ENCODE assay signal across 10 mouse cellular contexts in the genomic region with DNA sequence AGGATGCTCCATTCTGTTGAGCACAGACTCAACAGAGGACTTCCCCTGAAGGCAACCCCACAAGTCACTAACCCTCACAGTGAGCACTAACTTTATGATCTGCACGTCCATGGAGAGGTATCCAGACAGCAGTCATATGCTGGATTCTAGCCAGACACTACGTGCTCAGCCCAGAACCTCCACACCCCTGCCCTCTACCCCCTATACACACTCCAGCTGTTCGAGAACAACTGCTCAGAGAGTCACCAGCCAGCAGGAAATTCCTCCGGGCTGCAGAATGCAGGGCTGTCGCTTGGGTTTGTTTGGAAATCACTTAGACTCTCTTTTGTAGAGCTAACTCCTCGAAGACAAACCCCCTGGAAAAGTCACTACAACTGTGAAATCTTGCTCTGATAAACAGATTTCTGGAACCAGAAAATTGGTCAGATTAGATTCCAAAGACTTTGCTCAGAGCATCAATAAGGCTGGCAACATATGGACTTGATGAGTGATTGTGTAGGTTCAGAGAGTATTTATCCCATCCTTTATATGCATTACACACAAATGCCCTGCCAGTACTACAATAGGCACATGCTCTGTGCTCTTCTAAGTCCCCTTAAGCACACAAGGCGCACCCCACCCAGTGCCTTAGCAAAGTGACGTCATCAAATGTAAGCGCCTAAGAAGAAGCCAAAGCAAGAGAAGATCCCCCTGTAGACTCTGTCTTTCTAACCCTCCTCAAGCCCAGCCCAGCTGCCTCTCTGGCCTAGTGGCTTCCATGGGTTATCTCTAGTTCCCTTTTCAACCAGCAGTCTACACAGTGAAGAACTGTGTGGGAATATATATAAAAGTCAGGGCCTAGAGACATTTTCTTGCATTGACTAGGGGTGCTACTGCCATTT.
DNase-seq lines count a peak whose midpoint lies in the region; ATAC-seq and TF ChIP-seq lines count a peak whose summit lies in the region.
"Had no signal": no experiment of that assay in that cellular context is flagged by ENCODE, and none has a peak within 500 bp of the region (broad histone marks: within the 10 kb centered on the region; RNA-seq: fewer than 3 reads in every experiment).

No protein-coding gene starts in this region.

- no peaks in the 10 kb centered on the region for H3K27me3 ChIP-seq in embryonic facial prominence, embryonic 11.5 days (ENCODE audit: control insufficient read depth, insufficient read depth, low read length)
- H3K27me3 ChIP-seq in embryonic facial prominence, embryonic 10.5 days (replicated peaks; ENCODE audit: low read depth, poor library complexity, severe bottlenecking) = no peaks in the 10 kb centered on the region
- no peaks in the 10 kb centered on the region for H3K27me3 ChIP-seq in hindbrain, embryonic 13.5 days
- no peaks in the 10 kb centered on the region for H3K27me3 ChIP-seq in stomach, embryonic 15.5 days (replicated peaks)

- 0 out of 2 replicates have a peak, but pooled peaks have one; percentile 25 for ATAC-seq in embryonic facial prominence, embryonic 11.5 days (replicated peaks; ENCODE audit: insufficient number of reproducible peaks, low FRiP score, low TSS enrichment, low read depth)
- no peak for ATAC-seq in hindbrain, embryonic 13.5 days (ENCODE audit: low FRiP score)
- ATAC-seq in stomach, embryonic 15.5 days (ENCODE audit: insufficient read depth, low FRiP score, low read depth) = peak; percentile 20

- no peak overlapping the region for H3K9ac ChIP-seq in embryonic facial prominence, embryonic 11.5 days (replicated peaks; ENCODE audit: low read length)
- H3K9ac ChIP-seq in hindbrain, embryonic 13.5 days = no peak overlapping the region
- H3K9ac ChIP-seq in stomach, embryonic 15.5 days = no peak overlapping the region

- no peak overlapping the region for H3K4me2 ChIP-seq in embryonic facial prominence, embryonic 11.5 days (ENCODE audit: low read depth, low read length)
- H3K4me2 ChIP-seq in hindbrain, embryonic 13.5 days = no peak overlapping the region
- no peak overlapping the region for H3K4me2 ChIP-seq in stomach, embryonic 15.5 days

- H3K9me3 ChIP-seq in embryonic facial prominence, embryonic 11.5 days (replicated peaks; ENCODE audit: control insufficient read depth, low read length) = no peaks in the 10 kb centered on the region
- H3K9me3 ChIP-seq in embryonic facial prominence, embryonic 10.5 days = no peaks in the 10 kb centered on the region
- H3K9me3 ChIP-seq in hindbrain, embryonic 13.5 days = no peaks in the 10 kb centered on the region
- no peaks in the 10 kb centered on the region for H3K9me3 ChIP-seq in stomach, embryonic 15.5 days
- H3K9me3 ChIP-seq: megakaryocyte, embryonic 14.5 days had no signal

- no peak overlapping the region for H3K4me3 ChIP-seq in embryonic facial prominence, embryonic 11.5 days (ENCODE audit: low read depth, low read length)
- H3K4me3 ChIP-seq in embryonic facial prominence, embryonic 10.5 days = no peak overlapping the region
- H3K4me3 ChIP-seq in left cerebral cortex, adult 2 months = no peak overlapping the region
- H3K4me3 ChIP-seq in hindbrain, embryonic 13.5 days = no peak overlapping the region
- H3K4me3 ChIP-seq in stomach, embryonic 15.5 days (replicated peaks) = no peak overlapping the region
- H3K4me3 ChIP-seq: megakaryocyte, embryonic 14.5 days had no signal

- WGBS in embryonic facial prominence, embryonic 11.5 days = 40% methylated on average over 9 of the region's 9 CpGs
- WGBS in embryonic facial prominence, embryonic 10.5 days = 49% methylated on average over 9 of the region's 9 CpGs
- WGBS in hindbrain, embryonic 13.5 days = 49% methylated on average over 9 of the region's 9 CpGs
- WGBS in stomach, embryonic 15.5 days = 29% methylated on average over 9 of the region's 9 CpGs

- H3K4me1 ChIP-seq in embryonic facial prominence, embryonic 11.5 days (ENCODE audit: control insufficient read depth, insufficient read depth, low read length) = no peaks in the 10 kb centered on the region
- peaks cover 77% of the 10 kb centered on the region for H3K4me1 ChIP-seq in embryonic facial prominence, embryonic 10.5 days
- H3K4me1 ChIP-seq in hindbrain, embryonic 13.5 days (replicated peaks) = peaks cover 60% of the 10 kb centered on the region
- H3K4me1 ChIP-seq in stomach, embryonic 15.5 days = peaks cover 49% of the 10 kb centered on the region
- H3K4me1 ChIP-seq: megakaryocyte, embryonic 14.5 days had no signal

- no peak for DNase-seq in embryonic facial prominence, embryonic 11.5 days (ENCODE audit: low spot score)
- DNase-seq in embryonic facial prominence, embryonic 10.5 days (ENCODE audit: low spot score) = no peak
- no peak for DNase-seq in left cerebral cortex, adult 2 months (ENCODE audit: extremely low spot score in 1 of 2, low spot score in 2 of 2)
- no peak for DNase-seq in left cerebral cortex, postnatal 36 days (ENCODE audit: low spot score in 2 of 2)
- no peak for DNase-seq in cerebellum, postnatal 36 days
- DNase-seq in gastrocnemius, postnatal 14 days = no peak
- DNase-seq: right cerebral cortex, postnatal 25 days had no signal

- intact Hi-C loops in left cerebral cortex, adult 2 months (cut with DNase I) = loop anchor here (5.0 kb wide), 1 partner anchor 141 kb away; no protein-coding TSS in a partner anchor
- intact Hi-C loops in left cerebral cortex, postnatal 36 days (cut with DNase I) = no loop called here
- intact Hi-C loops in gastrocnemius, postnatal 14 days (cut with DNase I; ENCODE audit: low total_unique reads) = no loop called here

- H3K27ac ChIP-seq in embryonic facial prominence, embryonic 11.5 days (replicated peaks; ENCODE audit: low read depth, low read length) = no peak overlapping the region
- no peak overlapping the region for H3K27ac ChIP-seq in embryonic facial prominence, embryonic 10.5 days (replicated peaks)
- H3K27ac ChIP-seq in left cerebral cortex, adult 2 months = peak overlapping the region; percentile 4
- peak overlapping the region; percentile 55 for H3K27ac ChIP-seq in hindbrain, embryonic 13.5 days
- H3K27ac ChIP-seq in stomach, embryonic 15.5 days = peak overlapping the region; percentile 75

- no peaks in the 10 kb centered on the region for H3K36me3 ChIP-seq in embryonic facial prominence, embryonic 11.5 days (replicated peaks; ENCODE audit: control insufficient read depth, insufficient read depth, low read depth, low read length)
- H3K36me3 ChIP-seq in embryonic facial prominence, embryonic 10.5 days (replicated peaks) = peaks cover 16% of the 10 kb centered on the region
- H3K36me3 ChIP-seq in hindbrain, embryonic 13.5 days = no peaks in the 10 kb centered on the region
- 0 out of 2 replicates have a peak, but pooled peaks cover 3% of the 10 kb centered on the region for H3K36me3 ChIP-seq in stomach, embryonic 15.5 days

- no peak; the same call in 1 of the 2 replicates for TF ChIP-seq CTCF in left cerebral cortex, adult 2 months (IDR thresholded peaks at IDR 0.05)

Comparison
In these comparisons a context has a peak if more than half of its experiments do, and no peak if none do; other contexts are left out.
1. H3K27ac ChIP-seq: peak in left cerebral cortex, adult 2 months (single experiment), hindbrain, embryonic 13.5 days (single experiment) and stomach, embryonic 15.5 days (single experiment); none in embryonic facial prominence, embryonic 11.5 days (single experiment) and embryonic facial prominence, embryonic 10.5 days (single experiment).